Mouse (Mus musculus) layer of hippocampus, postnatal 14 days (tissue): Measurements from ENCODE around the gene Eml1. TPM values are rescaled to one million over a fixed set of nuclear protein-coding genes. Genes with fewer than 3 reads are reported as not detected.
A peak's percentile ranks its signal among the peaks of the same experiment; 100 is the strongest.

Experiments
- DNase-seq, 2 experiments: peaks; one replicate each; pipeline ENCODE4 v3.0.0; 2021 to 2022; ENCODE audit warnings: low spot score in 2 of 2, mixed read lengths in 1 of 2
- long read RNA-seq, 2 experiments: library from polyadenylated mRNA; stranded (forward); transcript quantifications; one replicate each; pipeline ENCODE4 v2.0.0; 2021
- total RNA-seq, 2 experiments: library from RNA; stranded (reverse); gene quantifications; 2 replicates each; pipeline ENCODE4 v1.2.3; 2021

Eml1 gene
- 10 to 100 TPM; 55.0 to 55.4 TPM for total RNA-seq
- long read RNA-seq, experiment 1, full-length matches to known transcripts, result 37 of 65 reads
- long read RNA-seq, experiment 1, partial matches to known transcripts, result 3 of 65 reads
- long read RNA-seq, experiment 1, other reads (novel, unspliced or antisense), result 25 of 65 reads
- long read RNA-seq, experiment 2, full-length matches to known transcripts, result 39 of 64 reads
- long read RNA-seq, experiment 2, partial matches to known transcripts, result 5 of 64 reads
- long read RNA-seq, experiment 2, other reads (novel, unspliced or antisense), result 20 of 64 reads

DNA sequence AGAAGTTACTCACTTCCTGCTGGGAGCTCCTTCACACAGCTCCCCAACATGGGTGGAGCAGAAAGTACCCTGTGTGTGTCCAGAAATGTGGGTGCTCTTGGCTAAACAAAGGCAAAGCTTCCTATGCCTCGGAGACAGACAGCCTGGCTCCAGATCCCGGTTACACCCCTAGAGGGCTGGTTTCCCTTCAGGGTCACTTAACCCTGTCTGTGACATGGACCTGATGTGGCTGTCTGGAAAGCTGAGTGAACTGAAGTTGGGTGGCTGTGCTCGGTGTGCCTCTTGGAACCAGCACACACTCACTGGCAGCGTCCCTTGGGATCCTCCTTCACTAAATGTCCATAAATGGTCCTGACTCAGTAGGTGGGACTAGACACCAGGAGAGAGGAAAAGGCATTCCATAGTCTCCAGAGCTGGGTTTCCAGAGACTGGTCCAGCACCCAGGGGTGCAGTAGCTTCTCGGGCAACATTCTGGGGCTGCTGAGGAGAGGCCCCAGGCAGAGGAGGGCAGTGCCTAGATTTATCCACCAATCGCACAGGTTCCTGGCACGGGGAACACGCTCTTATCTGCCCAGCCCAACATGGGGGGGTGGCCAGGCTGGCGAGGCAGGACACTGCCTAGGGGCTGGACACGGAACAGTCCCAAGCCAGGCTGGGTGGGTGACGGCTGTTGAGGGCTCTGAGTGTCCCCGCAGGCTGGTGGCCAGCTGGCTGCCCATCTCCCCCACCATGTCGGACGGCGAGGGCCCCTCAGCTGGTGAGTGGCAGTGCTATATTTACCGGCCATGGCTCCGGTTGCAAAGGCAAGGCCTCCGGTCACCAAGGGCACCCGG lies at the start of gene Eml1:
Gene Eml1, plus strand, starts transcription at position 362 of the 833 bp plus-strand sequence.
- DNase-seq, result no peak

DNA sequence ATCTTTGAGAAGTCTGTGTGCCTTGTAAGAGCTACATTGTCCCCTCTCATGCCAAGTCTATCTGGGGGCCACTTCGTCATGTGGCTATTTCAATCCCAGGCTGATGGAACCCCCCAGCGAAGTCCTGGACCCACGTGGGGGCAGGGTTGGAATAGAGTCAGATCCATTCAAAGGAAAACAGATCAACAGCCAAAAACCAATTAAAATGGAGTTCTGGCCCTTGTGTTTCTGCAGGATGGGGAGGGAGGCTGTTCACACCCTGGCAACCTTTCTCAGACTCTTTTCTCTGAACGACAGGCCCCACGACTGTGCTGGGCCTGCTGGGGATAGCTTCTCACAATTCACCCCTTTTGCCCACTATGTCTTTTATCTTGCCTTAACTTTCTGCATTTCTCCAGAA lies 44.4 kb upstream of the Eml1 start:
- peak in 1 of 2 experiments; percentile 76 for DNase-seq

DNA sequence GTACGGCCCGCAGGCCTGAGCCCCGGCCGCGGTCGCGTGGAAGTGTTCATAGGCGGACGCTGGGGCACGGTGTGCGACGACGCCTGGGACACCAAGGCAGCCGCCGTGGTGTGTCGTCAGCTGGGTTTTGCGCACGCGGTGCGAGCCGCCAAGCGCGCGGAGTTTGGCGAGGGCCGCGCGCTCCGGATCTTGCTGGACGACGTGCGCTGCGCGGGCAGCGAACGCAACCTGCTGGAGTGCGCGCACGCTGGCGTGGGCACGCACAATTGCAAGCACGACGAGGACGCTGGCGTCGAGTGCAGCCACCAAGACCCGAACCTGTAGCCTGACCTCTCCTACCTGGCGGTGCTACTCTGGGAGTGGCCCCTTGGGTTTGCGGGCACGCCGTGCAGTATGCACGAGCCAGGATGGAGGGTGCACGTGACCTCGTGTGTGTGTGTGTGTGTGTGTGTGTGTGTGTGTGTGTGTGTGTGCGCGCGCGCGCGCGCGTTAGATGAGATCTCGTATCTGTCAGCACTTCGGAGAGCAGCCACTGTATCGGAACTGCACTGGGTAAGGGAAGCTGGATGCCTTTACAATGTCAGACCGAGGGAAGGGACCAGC lies 42.8 kb upstream of the Eml1 start:
- DNase-seq, result peak; percentile 87 to 89

DNA sequence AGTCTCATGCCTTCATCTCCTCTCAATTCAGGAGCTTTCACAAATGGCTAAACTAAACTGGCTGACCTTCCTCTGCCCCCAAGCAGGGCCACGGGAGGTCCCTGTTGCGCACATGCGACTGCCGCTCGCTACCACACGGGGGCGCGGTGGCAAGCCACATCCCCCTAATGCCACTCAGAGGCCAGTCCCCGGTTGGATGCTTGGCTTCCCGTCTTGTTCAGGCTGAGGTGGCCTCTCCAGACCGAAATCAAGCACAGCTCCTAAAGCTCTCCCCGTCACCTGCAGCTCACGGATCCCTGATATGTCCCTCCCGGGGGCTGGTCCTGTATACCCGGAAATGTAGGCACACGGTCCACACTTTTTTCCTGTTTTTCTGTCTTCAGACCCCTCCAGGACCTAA lies 37.7 kb upstream of the Eml1 start:
- peak; percentile 84 to 86 for DNase-seq

DNA sequence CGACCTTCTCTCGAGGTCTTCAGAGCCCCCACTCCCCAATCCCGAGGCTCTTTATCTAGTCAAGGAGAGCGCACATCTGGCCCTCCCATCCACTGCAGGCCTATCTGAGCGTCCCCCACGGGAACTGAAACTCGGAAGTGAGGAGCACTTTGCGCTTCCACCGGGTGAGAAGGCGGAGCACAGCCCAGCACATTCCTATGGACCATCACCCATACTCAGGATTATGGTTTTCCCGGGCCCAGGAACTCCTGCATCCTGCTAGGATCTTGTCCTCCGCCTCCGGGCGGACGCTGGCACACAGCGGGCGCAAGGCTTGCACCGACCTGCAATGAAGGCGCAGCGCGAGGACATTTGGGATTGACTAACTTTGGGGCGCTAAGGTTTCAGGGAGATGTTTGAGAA lies 37.3 kb upstream of the Eml1 start:
- no peak for DNase-seq

DNA sequence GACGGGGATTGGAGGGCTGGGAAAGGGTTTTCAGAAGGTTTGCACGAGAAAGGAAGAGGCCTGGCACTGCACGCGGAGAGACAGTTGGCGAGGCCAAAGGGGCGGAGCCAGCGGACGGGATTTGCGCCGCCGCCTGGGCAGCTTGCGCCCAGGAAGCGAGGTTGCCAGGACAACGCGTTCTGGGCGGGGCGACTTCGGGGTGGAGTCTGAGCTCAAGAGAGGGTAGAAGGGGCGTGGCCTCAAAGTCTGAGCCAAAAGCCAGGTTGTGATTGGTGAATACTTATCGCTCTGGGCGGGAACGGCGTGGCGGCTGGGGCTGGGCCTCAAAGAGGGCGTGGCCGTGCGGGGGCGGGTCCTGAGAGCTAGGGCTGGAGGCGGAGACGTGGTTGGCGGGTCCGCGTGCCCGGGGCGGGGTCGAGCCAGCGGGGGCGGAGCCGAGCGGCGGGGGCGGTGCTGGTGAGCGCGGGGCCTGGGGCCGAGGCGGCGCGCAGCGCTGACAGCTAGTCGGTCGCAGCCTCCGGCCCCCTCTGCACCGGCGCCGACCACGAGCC lies 36.8 kb upstream of the Eml1 start, which contains the start of gene Cyp46a1:
Gene Cyp46a1, plus strand, starts transcription at position 487 of the 551 bp plus-strand sequence.
- DNase-seq, result peak; percentile 99 to 100

DNA sequence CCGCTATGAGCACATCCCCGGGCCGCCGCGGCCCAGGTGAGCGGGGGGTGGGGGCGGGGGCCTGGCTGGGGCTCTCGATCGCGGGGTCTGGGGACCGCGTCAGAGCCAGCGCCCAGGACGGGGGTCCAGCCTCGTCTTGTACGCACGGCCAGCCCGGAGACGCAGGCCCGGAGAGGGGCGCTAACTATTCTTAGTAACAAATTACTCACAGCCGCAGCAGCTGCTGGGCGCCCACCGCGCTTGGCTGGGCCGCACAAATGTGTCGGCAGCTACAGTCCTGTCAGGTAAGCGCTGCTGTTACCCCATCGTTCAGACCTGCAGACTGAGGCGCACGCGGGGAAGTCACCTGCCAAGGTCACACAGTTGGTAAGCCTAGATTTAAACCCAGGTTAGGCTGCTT lies 36.2 kb upstream of the Eml1 start:
- DNase-seq, result peak in 1 of 2 experiments; percentile 29

DNA sequence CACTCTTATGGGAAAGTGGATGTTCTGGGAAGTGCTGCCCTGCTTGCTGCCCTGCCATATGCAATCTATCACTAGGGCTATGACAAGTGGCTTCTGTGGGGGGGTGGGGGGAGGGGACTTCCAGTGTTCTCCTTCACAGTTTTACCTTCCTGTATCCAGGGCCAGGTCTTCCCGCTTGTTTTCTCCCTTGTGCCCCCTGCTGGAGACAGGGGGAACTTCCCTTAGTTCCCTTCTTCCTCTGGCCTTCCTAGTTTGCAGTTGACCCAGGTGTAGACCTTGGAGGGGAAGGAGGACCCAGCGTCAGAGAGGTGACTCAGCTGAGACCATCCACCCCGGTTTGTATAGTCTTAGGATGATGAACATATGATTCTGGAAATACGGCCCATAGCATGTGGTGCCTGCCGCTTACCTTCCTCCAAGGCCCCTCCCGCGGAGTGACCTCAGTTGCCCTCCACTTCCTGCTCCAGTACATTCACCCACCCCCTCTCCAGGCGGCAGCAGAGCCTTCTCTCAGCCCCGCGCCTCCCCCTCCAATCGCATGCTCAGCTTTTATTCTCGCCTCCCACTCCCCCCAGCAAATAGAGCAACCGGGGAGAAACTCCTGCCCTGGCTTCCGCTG lies 32.1 kb upstream of the Eml1 start:
- DNase-seq, result peak in 1 of 2 experiments; percentile 41

DNA sequence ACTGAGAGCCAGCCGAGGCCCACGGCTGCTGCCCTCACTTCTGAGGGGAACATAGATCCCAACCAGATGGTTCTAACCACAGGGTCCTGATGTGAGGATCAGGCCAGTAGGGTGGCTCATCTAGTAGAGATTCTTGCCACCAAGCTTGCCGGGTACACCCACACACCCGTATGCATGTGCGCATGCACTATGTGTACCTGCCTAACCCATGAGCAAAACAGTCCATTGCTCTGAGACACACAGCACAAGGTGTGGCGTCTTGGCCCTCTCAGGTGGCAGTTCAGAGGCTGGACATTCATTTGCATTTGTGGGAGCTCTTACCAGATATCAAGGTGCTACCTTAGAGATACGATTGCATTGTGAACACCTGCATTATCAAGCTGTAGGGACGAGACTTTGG lies 22.6 kb upstream of the Eml1 start:
- DNase-seq, result no peak

DNA sequence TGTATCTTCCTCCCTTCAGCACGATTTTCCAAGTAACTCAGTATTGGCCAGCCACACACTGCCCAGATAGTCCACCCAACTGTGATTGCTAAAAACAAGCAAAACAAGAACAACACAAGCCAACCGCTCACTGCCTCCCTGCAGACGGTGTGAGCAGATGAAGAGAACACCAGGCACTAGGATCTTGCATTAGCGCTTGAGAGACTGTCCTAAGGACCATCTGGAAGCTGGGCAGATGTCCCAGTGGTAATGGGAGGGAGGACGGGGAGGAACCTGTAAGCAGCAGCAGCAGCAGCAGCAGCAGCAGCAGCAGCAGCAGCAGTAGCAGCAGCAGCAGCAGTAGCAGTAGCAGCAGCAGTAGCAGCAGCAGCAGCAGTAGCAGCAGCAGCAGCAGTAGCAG lies 21.7 kb upstream of the Eml1 start:
- DNase-seq, result peak; percentile 43

DNA sequence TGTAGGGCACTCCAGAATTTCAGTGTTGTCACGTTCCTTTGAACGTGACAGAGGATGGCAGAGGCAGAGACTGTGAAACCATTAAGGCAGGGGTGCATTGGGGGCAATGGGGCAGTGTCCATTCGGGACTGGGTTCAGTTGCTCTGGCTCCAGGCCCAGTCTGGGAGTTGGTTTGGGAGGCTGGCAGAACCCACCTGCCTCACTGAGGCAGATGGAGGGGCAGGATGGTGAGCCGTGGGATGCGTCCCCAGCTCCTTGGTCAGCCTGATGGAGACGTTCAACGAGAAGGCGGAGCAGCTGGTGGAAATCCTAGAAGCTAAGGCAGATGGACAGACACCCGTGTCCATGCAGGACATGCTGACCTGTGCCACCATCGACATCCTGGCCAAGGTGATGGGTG lies 19.8 kb upstream of the Eml1 start:
- DNase-seq, result no peak

DNA sequence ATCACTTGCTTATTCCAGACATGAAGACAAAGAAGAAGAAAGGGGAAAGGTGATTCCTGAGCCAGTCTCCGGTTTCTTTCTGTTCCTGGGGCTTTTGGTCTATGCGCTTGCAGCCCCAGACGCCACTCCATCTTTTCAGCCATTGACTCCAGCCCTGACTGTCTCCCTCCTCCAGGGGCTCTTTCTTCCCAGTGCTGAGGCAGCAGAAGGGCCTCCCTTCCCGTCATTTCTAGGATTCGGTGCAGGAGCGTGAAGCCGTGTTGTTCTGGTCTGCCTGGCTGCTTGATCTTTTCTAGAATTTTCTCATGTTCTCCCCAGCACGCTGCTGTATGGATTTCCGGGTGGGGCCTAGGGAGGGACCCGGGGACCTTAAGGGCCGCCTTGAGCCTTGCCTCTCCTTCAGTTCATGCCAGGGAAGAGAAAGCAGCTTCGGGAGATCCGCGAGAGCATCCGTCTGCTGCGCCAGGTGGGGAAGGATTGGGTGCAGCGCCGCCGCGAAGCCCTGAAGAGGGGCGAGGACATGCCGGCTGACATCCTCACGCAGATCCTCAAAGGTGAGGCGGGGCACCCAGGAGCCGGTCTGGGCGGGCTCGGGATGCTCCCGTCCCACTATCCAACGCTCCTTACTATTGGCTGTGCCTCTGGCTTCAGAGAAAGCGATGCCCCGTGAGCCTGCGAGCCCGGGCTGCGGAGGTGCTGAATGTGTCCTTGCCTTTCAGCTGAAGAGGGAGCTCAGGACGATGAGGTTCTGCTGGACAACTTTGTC lies 18.2 kb upstream of the Eml1 start:
- DNase-seq, result no peak

DNA sequence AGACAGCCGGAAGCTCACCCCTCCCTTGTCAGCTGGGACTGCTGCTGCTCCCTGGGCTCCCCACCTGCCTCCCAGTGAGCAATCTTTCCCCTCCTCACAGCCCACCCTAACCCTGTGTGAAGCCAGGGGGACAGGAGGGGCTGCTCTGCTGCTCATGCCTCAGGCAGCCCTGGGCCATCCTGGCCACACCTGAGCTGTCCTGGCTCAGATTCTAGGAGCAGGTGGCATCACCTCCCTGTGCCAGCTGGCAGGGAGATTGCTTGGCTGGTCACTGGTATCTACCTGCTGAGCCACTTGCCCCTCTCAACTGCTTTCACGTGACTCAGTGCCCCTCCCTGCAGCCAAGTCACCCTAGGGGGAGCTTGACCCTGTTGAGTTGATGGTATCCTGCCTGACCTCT lies 16.5 kb upstream of the Eml1 start:
- no peak for DNase-seq

DNA sequence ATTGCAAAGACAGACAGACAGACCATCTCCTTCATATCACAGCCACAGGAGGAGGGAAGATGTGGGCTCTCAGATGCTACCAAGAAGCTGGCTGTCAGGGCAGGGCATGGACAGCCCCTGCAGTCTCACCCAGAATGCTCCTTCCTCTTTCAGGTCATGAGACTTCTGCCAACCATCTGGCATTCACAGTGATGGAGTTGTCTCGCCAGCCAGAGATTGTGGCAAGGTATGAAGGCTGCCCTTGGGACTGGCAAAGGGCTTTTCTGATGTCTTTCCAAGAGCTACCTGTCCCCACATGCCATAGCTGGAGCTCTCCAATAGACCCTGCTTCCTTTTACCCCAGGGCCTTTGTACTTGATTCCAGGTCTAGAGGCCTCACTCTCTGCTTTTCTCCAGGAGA lies 15.5 kb upstream of the Eml1 start:
- DNase-seq, result no peak

DNA sequence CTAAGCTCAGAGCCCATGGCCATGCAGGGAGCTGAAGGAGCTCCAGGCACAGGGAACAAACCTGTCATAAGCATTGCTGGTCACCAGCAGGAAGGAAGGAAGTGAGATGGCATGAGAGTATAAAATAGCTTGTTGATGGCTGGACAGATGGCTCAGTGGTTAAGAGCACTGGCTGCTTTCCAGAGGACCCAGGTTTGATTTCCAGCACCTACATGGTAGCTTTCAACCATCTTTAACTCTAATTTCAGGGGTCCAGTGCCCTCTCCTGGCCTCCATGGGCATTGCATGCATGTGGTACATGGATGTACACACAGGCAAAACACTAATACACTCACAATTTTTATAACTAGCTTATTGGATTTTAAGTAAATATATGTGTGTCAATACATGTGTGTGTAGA lies 14.8 kb upstream of the Eml1 start:
- no peak for DNase-seq

DNA sequence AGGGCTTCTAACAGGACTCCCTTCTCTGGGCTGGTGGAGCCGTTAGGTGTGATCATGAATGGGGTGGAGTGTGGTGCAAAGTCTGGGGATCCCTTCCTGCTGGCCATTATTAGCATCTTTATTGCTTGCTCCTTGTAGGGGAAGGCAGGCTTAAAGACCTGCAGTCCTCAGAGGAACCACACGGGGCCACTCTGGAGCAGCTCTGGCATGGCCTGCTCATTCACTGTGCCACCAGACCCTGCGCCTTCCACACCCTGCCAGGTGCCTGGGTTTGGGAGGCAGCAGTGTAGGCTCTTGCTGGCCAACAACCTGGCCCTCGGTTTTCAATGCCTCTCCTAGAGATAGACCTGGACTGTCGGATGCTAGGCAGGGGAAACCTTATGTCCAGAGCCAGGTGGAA lies 7.0 kb upstream of the Eml1 start:
- DNase-seq, result peak; percentile 86 to 88

DNA sequence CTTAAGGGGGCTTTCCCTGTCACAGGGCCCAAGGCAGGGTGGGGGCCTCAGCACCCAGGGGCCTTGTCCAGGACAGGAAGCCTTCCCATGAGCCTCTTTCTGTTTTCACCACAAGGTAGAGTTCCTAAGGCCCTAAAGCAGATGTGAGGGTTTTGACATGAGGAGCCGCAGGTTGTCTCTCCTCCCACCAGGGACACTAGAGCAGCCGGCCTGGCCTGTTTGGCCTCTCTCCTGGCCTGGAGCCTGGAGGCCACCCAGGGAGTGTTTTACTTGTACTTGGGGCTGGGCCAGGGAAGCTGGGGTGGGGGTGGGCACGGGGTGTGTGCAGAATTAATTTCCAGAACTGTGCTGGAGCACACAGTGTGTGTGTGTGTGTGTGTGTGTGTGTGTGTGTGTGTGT lies 5.4 kb upstream of the Eml1 start:
- peak in 1 of 2 experiments; percentile 49 for DNase-seq

DNA sequence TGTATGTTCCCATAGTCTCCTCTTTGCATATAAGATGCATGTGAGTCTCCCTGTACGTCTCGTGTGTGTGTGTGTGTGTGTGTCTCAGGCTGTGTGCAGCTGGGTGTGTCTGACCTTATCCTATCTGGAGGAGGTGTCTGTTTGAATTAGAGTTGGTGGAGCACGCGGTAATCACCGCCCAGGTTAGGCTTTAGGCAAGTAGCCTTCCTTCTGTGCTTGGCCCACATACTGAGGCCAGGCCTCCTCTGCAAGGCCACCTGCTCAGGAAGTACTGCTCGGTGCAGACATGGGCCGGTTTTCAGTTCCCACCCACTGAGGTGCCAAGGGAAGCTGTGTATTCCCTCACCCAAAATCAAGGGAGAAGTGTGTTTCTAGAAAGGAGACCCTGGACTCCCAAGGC lies 4.9 kb upstream of the Eml1 start:
- DNase-seq, result no peak

DNA sequence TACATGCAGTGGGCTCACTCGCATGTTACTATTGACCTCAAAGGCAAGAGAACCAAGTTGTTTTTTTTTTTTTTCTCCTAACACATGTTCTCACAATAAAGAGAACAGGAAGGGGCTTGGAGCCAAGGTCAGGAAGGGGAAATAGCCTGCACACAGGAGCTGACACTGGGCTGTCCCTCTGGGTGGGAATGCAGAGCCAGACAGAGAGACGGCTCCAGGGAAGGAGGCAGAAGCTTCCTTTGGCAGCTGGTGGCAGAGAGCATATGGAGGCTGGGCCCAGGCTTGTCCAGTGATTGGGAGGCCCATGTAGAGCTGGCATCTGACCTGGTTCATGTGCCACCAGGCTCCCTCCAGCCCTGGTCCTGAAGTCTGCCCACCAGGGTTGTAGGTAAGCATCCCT lies 2.8 kb upstream of the Eml1 start:
- DNase-seq, result no peak

DNA sequence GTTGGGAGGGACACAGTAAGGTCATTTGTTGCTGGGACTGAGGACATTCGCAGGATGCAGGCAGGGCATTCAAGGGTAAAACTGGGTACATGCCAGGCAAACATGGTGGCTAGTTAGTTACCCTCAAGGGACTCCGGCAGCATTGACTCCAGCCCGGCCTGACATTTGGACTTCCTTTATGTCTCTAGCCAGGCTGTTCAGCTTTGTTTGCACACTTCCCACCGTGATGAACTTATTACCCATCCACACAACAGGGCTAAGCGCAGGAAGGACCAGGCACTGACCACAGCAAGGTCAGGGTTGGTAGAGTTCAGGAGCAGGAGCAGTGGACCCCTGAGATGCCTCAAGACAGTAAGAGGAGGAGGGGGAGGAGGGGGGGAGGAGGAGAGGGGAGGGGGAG lies 1.8 kb upstream of the Eml1 start:
- no peak for DNase-seq

DNA sequence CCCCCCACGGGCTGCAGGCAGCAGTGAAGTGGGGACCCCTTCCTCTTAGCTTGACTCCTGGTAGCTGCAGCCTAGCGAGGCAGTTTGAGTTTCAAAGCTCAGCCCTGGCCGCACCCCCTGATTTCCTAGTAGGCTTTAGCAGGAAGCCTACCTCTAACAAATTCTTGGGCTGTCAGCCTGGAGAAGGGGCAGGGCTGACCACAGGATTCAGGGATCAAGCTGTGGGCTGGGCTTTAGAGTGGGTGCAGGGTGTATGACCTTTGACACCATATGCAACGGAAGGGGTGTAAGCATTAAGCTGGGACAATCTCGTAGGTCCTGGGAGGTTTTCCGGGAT lies 640 bp downstream of the Eml1 start:
- no peak for DNase-seq
